Mouse (Mus musculus) heart, postnatal 0 days (tissue): ENCODE data around the gene Senp7.

Experiments used
- CTCF ChIP-seq: IDR thresholded peaks from 2 replicates; pipeline ENCODE4 v1.5.1; 2016; ENCODE audit warnings: antibody characterized with exemption, control low read depth, low read depth
- EP300 ChIP-seq: IDR thresholded peaks from 2 replicates; pipeline ENCODE4 v1.6.1; 2016; ENCODE audit warnings: antibody characterized with exemption, low read depth

- TF ChIP-seq CTCF = no peak
- TF ChIP-seq EP300 = no peak
Observed at GRCm38 (mm10) chr16:56008862-56009261, 39.3 kb upstream of the Senp7 start.
